Mouse (Mus musculus): ENCODE results near the gene Cdip1.
"Not testable (repeated sequence)": the region's sequence is repeated elsewhere in the genome, so short reads cannot be mapped to it uniquely, and the experiment has no call there.

The Cdip1 gene

DNA sequence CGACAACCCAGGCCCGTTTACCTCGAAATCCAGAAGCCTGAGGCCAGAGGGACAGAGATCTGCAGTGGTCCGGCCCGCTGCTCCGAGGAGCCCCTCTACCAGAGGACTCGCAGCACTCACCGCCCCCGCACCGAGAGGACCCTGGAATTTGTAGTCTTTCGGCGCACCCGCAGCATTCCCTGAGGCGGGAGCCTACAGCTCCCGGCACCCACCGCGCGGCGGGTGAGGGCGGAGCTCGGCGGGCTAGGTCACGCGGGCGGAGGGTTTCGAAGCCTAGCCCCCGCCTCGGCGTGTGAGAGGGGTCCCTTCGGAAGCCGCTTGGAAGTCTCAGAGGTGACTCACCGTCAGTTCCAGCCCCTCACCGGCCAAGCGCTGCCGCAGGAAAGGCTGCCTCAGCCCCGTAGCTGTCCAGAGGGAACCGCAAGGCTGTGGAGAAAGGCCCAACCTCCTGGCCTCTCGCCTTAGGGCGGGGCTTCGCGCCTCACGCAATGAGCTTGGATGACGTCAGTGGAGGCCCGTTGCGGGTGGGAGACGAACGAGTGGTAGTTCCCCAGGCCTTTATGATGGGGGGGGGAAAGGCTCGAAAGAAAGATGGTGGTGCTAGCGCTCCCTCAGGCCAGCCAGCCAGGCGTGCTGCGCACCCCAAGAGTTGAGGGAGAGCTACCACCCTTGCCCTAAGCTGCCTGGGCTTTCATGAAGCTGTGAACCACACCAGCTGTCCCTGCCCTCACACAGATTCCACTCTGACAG, at the start of gene Cdip1:
Gene Cdip1 (minus strand): TSS at position 483 of the 750 bp plus-strand sequence.
- DNase-seq = peak; percentile 95

- DNase-seq = no peak
These were observed 49.5 kb upstream of the Cdip1 start for GRCm38 (mm10) chr16:4839552-4839951.

- DNase-seq = no peak
These were observed 47.5 kb upstream of the Cdip1 start for GRCm38 (mm10) chr16:4837631-4838030.

DNA sequence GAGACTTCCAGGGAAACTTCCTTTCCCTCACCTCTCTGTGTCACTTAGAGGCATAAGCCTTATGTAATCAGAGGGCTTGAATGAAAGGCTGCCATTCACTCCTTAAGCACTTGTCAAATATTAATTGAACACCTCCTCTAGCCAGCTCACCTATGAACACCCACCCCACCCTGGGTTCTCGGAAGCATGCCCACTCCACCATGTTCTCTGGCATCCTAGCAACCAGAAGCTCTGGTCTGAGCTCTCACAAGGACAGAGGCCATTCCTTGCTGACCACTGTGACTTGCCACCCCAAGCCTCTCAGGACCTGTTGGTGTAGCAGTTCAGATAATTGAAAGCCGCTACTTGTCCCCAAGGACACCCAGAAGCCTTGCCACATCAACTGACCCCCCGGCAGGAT, 45.1 kb upstream of the Cdip1 start, which contains the start of gene 4930562C15Rik:
Gene 4930562C15Rik (plus strand): TSS at position 226 of the 400 bp plus-strand sequence.
- no peak for DNase-seq

DNA sequence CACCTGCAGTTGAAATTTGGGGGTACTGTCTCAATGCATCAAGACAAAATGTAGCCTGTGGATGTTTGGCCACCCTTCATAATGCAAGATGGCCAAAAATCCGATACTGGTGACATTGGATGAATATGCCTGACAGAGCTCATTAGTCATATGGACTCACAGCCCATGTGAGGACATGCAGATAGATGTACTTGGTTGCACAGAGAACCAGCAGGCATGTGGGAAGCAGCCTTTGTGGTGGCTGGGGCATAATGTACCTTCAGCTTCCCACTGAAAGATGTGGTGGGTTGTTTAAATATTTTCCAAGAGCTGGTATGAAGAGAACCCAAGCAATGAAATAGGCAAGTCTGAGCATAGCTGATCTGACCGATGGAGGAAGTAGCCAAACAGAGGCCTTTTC, 43.8 kb upstream of the Cdip1 start:
- DNase-seq = no peak

DNA sequence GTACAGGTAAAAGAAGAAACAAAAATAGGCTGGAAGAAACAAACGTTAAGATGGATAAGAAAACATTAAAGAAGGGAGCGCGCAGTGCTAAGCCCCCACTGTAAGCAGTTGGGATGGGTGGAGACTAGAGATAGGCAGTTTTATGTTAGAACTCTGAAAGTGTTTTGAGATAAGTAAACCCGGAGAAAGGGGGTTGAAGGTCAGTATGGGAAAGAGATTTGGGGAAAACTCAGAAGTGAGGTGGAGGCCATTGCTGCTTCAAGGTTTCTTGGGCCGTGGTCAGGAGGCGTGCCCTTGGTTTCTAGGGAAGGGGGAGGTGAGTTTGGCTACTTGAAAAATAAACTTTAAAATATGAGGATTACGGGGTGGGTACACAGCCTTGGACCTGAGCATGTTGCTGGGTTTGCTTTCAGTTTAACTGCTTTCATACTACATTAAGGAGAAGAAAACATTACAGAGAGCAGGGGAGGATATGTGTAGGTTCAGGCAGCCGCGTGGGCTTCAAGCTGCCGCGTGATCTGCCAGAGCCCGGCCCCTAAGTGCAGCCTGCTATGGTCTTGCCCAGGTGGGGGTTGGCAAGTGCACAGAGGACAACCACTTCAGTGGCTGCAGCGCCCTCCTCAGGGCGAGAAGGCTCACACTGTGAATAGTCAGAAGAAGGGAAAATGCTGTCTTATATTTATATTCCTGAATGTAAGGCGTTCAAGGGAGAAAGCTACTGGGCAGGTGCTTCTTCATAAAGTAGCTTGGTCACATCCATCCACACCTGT, 41.7 kb upstream of the Cdip1 start:
- no peak for DNase-seq

DNA sequence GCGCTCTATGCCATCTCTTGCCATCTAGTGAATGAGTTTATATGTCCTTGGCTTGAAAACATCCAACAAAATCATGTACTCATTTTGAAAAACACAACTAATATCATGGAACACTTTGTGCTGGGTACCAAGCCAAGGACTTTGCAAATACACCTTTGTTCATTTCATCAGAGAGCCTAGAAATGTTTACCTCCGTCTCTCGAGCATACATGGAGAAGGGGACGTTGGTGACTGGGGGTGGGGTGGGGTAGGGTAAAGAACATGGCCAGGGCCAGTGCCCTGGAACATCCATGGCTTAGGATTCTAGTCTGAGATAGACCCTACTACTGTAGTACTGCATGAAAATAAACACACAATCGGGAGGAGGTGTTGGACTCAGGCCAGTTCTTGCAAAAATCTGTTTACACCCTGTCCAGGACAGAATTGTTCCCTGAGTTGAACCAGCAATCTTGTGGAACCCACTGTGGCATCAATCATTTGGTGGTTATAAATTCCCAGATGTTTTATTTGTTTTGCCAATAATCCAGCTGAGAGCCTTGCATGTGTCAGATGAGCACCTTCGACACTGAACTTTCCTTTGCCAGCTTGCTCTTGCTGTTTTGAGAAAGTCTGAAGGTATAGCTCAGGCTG, 39.3 kb upstream of the Cdip1 start:
- no peak for DNase-seq

DNA sequence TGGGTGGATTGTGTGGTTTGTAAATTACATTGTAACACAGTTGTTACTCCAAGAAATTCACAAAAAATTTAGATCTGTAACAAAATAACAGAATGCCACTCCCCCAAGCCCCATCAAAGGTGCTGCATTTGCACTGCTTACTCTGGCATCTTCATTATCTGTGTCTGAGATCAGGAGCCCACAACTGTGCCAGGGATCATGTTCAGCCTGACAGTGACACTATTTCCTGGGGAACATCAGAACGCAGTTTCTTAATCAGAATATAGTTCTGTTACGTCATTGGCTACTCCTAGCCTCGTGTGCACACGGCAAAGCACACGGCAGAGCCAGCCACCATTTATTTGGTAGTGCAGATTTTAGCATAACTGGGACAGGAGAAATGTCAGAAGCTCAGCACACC, 37.5 kb upstream of the Cdip1 start:
- no peak for DNase-seq

- DNase-seq = not testable (repeated sequence)
These were observed 34.4 kb upstream of the Cdip1 start for GRCm38 (mm10) chr16:4824466-4824865.

- no peak for DNase-seq
These were observed 28.3 kb upstream of the Cdip1 start for GRCm38 (mm10) chr16:4818349-4818748.

GRCm38 (mm10) chr16:4796631-4797030, 6.5 kb upstream of the Cdip1 start:
- no peak for DNase-seq

DNA sequence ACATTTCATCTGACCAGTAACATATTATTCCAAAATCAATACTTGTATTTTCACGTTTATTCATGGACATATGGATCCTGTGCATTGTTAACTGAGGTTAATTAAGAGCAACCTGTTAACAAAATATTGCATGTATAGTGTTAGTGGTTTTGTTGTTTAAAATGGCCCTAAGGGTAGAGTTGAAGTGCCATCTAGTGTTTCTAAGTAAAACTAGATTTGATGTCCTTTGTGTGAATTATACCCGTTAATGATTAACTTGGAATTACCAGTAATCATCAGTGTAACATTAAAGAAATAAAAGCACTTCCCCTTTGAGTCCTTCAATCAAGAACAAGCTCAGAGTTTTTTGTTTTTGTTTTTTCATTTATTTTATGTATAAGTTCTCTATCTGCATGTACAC, 1.2 kb upstream of the Cdip1 start:
- no peak for DNase-seq

- DNase-seq = no peak
These were observed 752 bp downstream of the Cdip1 start for GRCm38 (mm10) chr16:4789311-4789768.

- DNase-seq = no peak
These were observed 1.9 kb downstream of the Cdip1 start for GRCm38 (mm10) chr16:4788176-4788575.

DNA sequence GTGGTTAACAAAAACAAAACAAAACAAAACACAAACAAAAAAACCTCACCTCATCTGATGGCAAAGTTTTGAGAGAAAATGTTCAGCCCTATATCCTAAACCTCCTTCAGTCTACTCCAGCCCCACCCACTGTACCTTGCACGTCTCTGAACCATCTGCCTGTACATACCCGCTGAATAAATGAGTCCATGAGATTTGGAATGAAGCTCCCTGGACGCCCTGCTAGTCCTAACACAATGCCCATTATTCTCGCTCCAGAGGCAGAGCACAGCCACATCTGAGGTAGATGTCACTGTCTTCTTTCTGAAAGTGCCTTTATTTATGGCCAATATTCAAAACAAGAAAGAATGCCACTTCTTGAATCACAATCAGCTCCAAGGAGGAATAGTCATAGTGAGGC, 4.4 kb downstream of the Cdip1 start:
- no peak for DNase-seq

- DNase-seq = no peak
These were observed 7.6 kb downstream of the Cdip1 start for GRCm38 (mm10) chr16:4782515-4782914.

DNA sequence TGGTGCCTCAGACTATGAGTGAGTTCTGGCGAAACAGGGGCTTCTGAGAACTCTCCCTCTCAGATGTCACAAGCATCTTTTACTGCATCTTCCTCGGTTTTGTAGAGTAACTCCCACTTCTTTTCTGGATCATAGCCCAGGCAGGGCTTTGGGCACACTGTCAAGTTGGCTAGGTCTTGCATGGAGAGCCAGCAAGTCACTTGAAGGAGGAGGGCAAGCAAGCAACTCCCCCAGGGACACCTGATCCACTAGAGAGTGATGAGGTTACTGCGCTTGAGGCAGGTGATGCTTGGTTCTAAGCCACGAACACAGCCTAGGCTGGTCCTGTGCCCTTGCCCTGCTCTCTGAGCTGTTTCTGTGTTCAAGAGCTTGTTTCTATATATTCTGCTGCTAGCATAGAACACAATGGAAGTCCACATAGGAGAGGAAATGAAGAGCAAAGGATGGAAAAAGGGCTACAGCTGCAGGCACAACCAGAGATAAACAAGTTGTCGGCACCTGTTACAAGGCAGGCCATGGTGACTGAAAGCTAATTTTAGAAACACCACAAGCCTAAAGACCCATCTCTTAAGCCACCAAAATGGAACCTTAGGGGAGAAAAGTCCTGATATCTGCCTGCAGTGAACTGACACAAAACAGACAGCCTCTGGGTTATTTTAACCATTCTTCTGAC, 8.4 kb downstream of the Cdip1 start:
- peak; percentile 34 for DNase-seq

GRCm38 (mm10) chr16:4778940-4779339, 11.2 kb downstream of the Cdip1 start:
- DNase-seq = no peak

GRCm38 (mm10) chr16:4777905-4778609, 12.0 kb downstream of the Cdip1 start:
- no peak for DNase-seq

DNA sequence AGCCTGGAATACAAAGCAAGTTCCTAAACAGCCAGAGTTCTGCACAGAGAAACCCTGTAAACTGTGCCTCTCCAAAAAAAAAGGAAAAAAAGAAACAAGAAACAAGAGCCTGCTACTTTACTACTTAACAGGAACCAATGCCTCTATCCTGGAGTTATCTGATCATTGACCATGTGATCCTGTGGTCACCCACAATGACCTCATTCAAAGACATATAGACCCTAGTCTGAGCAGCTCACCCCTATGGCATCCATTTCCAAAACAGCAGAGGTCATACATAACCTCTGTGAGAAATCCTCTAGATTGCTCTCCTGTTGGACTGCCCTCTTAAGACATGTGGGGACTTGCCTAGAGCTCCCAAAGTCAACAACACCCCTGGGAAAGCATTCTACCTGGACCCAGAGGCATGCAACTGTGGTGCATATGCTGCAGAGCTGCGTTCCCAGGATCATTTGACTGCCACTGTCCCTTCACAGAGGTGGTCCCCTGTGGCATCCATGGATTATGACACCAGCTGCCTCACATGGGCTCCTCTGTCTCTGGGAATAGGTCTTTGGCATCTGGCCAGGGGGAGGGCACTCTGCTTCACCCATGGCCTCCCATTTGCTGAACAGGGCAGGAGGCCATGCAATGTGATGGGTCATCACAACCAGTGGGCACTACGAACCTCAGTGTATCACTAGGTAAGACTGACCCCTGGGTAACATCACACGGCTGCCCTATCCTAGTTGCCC, 12.8 kb downstream of the Cdip1 start:
- no peak for DNase-seq

DNA sequence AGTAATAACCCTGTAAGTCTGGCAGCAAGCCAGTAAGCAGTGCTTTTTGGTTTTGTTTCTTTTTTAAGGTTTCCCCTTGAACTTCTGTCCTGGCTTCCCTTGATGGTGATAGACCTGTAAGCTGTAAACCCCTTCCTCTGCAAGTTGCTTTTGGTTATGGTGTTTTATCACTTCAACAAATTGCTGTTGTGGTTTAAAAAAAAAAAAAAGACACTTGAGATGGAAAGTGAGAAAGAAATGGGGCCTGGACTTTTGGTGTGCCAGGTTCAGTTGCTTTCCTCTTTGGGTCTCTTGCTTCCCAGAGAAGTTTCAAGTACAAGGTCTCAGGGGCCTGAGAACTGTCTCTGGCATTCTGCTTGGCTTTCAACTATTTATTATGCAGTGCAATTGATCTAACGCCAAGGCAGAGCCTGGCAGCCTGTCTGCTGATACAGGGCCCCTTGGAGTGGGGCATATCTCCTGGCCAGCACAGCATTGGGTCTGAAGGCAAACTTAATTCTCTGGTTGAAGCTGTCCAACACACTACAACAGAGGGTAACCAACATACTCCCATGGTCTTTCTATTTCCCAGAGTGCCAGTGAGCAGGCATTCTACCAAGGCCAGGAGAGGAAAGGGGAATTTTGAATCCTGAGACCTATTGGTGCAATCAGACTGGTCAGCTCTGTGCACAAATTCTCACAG, 16.7 kb downstream of the Cdip1 start:
- no peak for DNase-seq

Measured in thymus, postnatal 25 days (tissue).